Mouse (Mus musculus) forebrain, embryonic 10.5 days (tissue): ENCODE results near the gene Gps1. TPM values are rescaled to one million over a fixed set of nuclear protein-coding genes. Genes with fewer than 3 reads are reported as not detected.
A peak's percentile ranks its signal among the peaks of the same experiment; 100 is the strongest.
"Not testable (repeated sequence)": the region's sequence is repeated elsewhere in the genome, so short reads cannot be mapped to it uniquely, and the experiment has no call there.

ENCODE experiments used
- DNase-seq: peaks from one replicate; pipeline ENCODE4 v3.0.0-alpha.2; 2017; ENCODE audit warnings: low spot score; ENCODE audit errors: extremely low spot score
- H3K27ac ChIP-seq: fragments of 300-500 bp; sonication (generic); 2 replicates; pipeline ENCODE4 v1.5.1; 2016; ENCODE audit warnings: mild to moderate bottlenecking
- H3K27me3 ChIP-seq: fragments of 300-500 bp; sonication (generic); 2 replicates; pipeline ENCODE4 v1.6.1; 2016; ENCODE audit warnings: mild to moderate bottlenecking; ENCODE audit not compliant: poor library complexity, severe bottlenecking
- H3K36me3 ChIP-seq: fragments of 300-500 bp; sonication (generic); replicated peaks from 2 replicates; pipeline ENCODE4 v1.6.1; 2016; ENCODE audit warnings: mild to moderate bottlenecking, moderate library complexity
- H3K4me1 ChIP-seq: fragments of 300-500 bp; sonication (generic); 2 replicates; pipeline ENCODE4 v1.6.1; 2016
- H3K4me3 ChIP-seq: fragments of 300-500 bp; sonication (generic); 2 replicates; pipeline ENCODE4 v1.5.1; 2016; ENCODE audit warnings: mild to moderate bottlenecking, moderate library complexity
- H3K9me3 ChIP-seq: fragments of 300-500 bp; sonication (generic); 2 replicates; pipeline ENCODE4 v1.6.1; 2016; ENCODE audit warnings: mild to moderate bottlenecking, moderate library complexity
- WGBS: fragments of 180-500 bp; shearing (Covaris S2); methylation state at CpG from one replicate; pipeline ENCODE4 v1.1.7; 2016; 5-methylcytosine and 5-hydroxymethylcytosine counted together
- polyA plus RNA-seq: library from polyadenylated mRNA; unstranded; fragments of >200 nt; fragmentation: Nextera tagmentation; extraction: Ambion mirVana; gene quantifications from 2 replicates; pipeline ENCODE4 v1.2.1, GENCODE M21; 2016

Gene Gps1
- polyA plus RNA-seq, 1 experiment from 2014 or later: 281 TPM

GRCm38 (mm10) chr11:120768206-120768605 is 15.9 kb upstream of the Gps1 start:
- 81% methylated on average over 1 of the region's 1 CpGs for WGBS
- no peaks in the 10 kb centered on the region for H3K4me1 ChIP-seq
- no peak overlapping the region for H3K27ac ChIP-seq
- peaks cover 14% of the 10 kb centered on the region; the same call in 1 of the 2 replicates for H3K27me3 ChIP-seq
- no peak for DNase-seq
- H3K9me3 ChIP-seq: no peaks in the 10 kb centered on the region
- no peak overlapping the region for H3K4me3 ChIP-seq
- H3K36me3 ChIP-seq: no peaks in the 10 kb centered on the region

- no peaks in the 10 kb centered on the region for H3K36me3 ChIP-seq
- H3K4me3 ChIP-seq: no peak overlapping the region
- no peaks in the 10 kb centered on the region for H3K27me3 ChIP-seq
- peaks cover 16% of the 10 kb centered on the region for H3K4me1 ChIP-seq
- H3K27ac ChIP-seq: no peak overlapping the region
- 84% methylated on average over 3 of the region's 3 CpGs for WGBS
- no peaks in the 10 kb centered on the region for H3K9me3 ChIP-seq
- DNase-seq: no peak
Measured at GRCm38 (mm10) chr11:120772749-120773148, 11.3 kb upstream of the Gps1 start.

GRCm38 (mm10) chr11:120773463-120774190 is 10.4 kb upstream of the Gps1 start:
- H3K4me3 ChIP-seq: no peak overlapping the region
- 91% methylated on average over 7 of the region's 7 CpGs for WGBS
- H3K9me3 ChIP-seq: no peaks in the 10 kb centered on the region
- no peak for DNase-seq
- peaks cover 16% of the 10 kb centered on the region for H3K4me1 ChIP-seq
- no peaks in the 10 kb centered on the region for H3K36me3 ChIP-seq
- H3K27ac ChIP-seq: no peak overlapping the region
- no peaks in the 10 kb centered on the region for H3K27me3 ChIP-seq

GRCm38 (mm10) chr11:120775774-120776469 is 8.2 kb upstream of the Gps1 start:
- Histone ChIP-seq H3K27ac (no peak overlapping the region), H3K27me3 (no peaks in the 10 kb centered on the region), H3K4me1 (peaks cover 16% of the 10 kb centered on the region), H3K36me3 (peaks cover 11% of the 10 kb centered on the region), H3K9me3 (no peaks in the 10 kb centered on the region), H3K4me3 (peak overlapping the region; percentile 13; the same call in 1 of the 2 replicates)
- 30% methylated on average over 15 of the region's 15 CpGs for WGBS
- DNase-seq: peak; percentile 91

GRCm38 (mm10) chr11:120777123-120777522 is 6.9 kb upstream of the Gps1 start:
- Histone ChIP-seq H3K27me3 (no peaks in the 10 kb centered on the region), H3K4me3 (no peak overlapping the region), H3K36me3 (peaks cover 20% of the 10 kb centered on the region), H3K4me1 (peaks cover 16% of the 10 kb centered on the region), H3K27ac (no peak overlapping the region), H3K9me3 (no peaks in the 10 kb centered on the region)
- no peak for DNase-seq
- whole genome bisulfite sequencing: 37% methylated on average over 6 of the region's 6 CpGs

GRCm38 (mm10) chr11:120779876-120780275 is 4.2 kb upstream of the Gps1 start:
- H3K27ac ChIP-seq: no peak overlapping the region
- peaks cover 28% of the 10 kb centered on the region for H3K36me3 ChIP-seq
- peaks cover 33% of the 10 kb centered on the region for H3K4me1 ChIP-seq
- no peaks in the 10 kb centered on the region for H3K9me3 ChIP-seq
- no peak overlapping the region for H3K4me3 ChIP-seq
- H3K27me3 ChIP-seq: peaks cover 14% of the 10 kb centered on the region
- no peak for DNase-seq
- 76% methylated on average over 1 of the region's 1 CpGs for WGBS

GRCm38 (mm10) chr11:120781361-120781760 is 2.7 kb upstream of the Gps1 start:
- Histone ChIP-seq H3K36me3 (peaks cover 40% of the 10 kb centered on the region), H3K27me3 (peaks cover 14% of the 10 kb centered on the region), H3K4me1 (peaks cover 41% of the 10 kb centered on the region)
- not testable (repeated sequence) for H3K4me3 ChIP-seq, H3K9me3 ChIP-seq, H3K27ac ChIP-seq, DNase-seq
- WGBS: 98% methylated on average over 6 of the region's 6 CpGs

- peak overlapping the region; percentile 99 for H3K4me3 ChIP-seq
- no peak for DNase-seq
- H3K36me3 ChIP-seq: peaks cover 62% of the 10 kb centered on the region
- H3K4me1 ChIP-seq: peaks cover 31% of the 10 kb centered on the region
- peaks cover 14% of the 10 kb centered on the region for H3K27me3 ChIP-seq
- peak overlapping the region; percentile 89 for H3K27ac ChIP-seq
- WGBS: 2% methylated on average over 42 of the region's 42 CpGs
- H3K9me3 ChIP-seq: no peaks in the 10 kb centered on the region
Measured at GRCm38 (mm10) chr11:120783426-120784063, 527 bp upstream of the Gps1 start.

GRCm38 (mm10) chr11:120785145-120785544 is 1.1 kb downstream of the Gps1 start:
- Histone ChIP-seq H3K36me3 (peaks cover 74% of the 10 kb centered on the region), H3K9me3 (no peaks in the 10 kb centered on the region), H3K27ac (peak overlapping the region; percentile 89), H3K4me1 (peaks cover 31% of the 10 kb centered on the region), H3K27me3 (peaks cover 14% of the 10 kb centered on the region), H3K4me3 (peak overlapping the region; percentile 99)
- WGBS: 37% methylated on average over 9 of the region's 9 CpGs
- no peak for DNase-seq

GRCm38 (mm10) chr11:120788460-120788859 is 4.4 kb downstream of the Gps1 start:
- H3K36me3 ChIP-seq: peaks cover 82% of the 10 kb centered on the region
- not testable (repeated sequence) for H3K9me3 ChIP-seq, H3K27ac ChIP-seq, H3K27me3 ChIP-seq, H3K4me3 ChIP-seq, DNase-seq
- peaks cover 23% of the 10 kb centered on the region for H3K4me1 ChIP-seq
- WGBS: 90% methylated on average over 9 of the region's 10 CpGs

GRCm38 (mm10) chr11:120789355-120789754 is 5.3 kb downstream of the Gps1 start:
- Histone ChIP-seq H3K4me3 (no peak overlapping the region), H3K4me1 (peaks cover 17% of the 10 kb centered on the region), H3K9me3 (no peaks in the 10 kb centered on the region), H3K36me3 (peaks cover 91% of the 10 kb centered on the region), H3K27me3 (no peaks in the 10 kb centered on the region), H3K27ac (no peak overlapping the region)
- WGBS: 91% methylated on average over 4 of the region's 4 CpGs
- no peak for DNase-seq

GRCm38 (mm10) chr11:120789810-120790209 is 5.7 kb downstream of the Gps1 start:
- WGBS: 88% methylated on average over 3 of the region's 3 CpGs

GRCm38 (mm10) chr11:120792652-120793051 is 8.6 kb downstream of the Gps1 start:
- Histone ChIP-seq H3K9me3 (no peaks in the 10 kb centered on the region), H3K4me3 (no peak overlapping the region), H3K27me3 (no peaks in the 10 kb centered on the region), H3K27ac (no peak overlapping the region), H3K4me1 (peaks cover 22% of the 10 kb centered on the region), H3K36me3 (peaks cover 72% of the 10 kb centered on the region)
- DNase-seq: no peak
- 93% methylated on average over 9 of the region's 9 CpGs for WGBS

More at GRCm38 (mm10) chr11:120789810-120790209, 5.7 kb downstream of the Gps1 start:
- DNase-seq: no peak
- no peak overlapping the region for H3K4me3 ChIP-seq
- no peaks in the 10 kb centered on the region for H3K9me3 ChIP-seq
- H3K36me3 ChIP-seq: peaks cover 96% of the 10 kb centered on the region
- H3K27me3 ChIP-seq: no peaks in the 10 kb centered on the region
- H3K27ac ChIP-seq: no peak overlapping the region
- peaks cover 18% of the 10 kb centered on the region for H3K4me1 ChIP-seq
